Mouse (Mus musculus) spleen, postnatal 36 days (tissue): ENCODE measurements around the gene Sorl1.

ENCODE experiments used
- DNase-seq, 2 experiments: peaks; one replicate each; pipeline ENCODE4 v3.0.0; 2022; ENCODE audit warnings: low spot score in 2 of 2, mixed read lengths in 1 of 2

Gene Sorl1

DNA sequence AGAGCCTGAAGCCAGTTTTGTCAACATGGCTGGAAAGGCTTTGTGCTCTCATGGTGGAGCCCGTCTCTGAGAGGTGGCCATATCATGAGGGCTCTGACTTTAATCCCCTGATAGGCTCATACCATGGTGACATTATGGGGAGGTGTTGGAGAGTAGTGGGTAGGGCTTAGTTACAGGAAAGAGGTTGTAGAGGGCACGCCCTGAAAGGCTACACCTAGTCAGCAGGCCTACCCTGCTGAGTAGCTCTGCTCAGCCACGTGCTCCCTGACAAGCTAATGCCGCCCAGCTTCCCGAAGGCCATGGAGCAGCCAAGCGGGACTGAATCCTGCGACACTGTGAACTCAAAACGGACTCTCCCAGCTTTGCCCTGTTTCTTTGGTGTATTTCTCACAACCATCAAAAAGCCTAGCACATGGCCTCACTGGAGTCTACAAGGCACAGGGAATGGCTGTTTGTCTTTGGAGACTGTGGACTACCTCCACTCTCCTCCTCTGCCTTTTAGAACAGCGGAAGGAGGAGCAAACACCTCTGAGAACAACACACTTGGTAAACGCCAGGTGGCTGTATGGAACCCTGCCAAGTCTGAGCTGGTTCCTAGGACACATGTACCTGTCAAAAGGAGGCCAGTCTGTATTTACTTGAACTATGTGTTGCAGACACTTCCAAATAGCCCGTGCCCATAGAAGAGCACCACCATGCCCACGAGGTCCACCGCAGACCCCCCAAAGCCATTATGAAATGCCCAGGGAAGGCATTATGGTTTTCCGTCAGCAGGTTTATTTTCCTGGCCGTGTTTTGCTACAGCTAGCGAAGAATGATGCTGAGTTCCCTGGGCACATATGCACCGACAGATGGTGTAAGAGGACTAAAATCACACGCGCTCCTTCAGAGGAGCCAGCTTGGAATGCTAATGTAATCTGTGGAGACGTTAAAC lies 69.5 kb downstream of the Sorl1 start:
- DNase-seq: no peak

GRCm38 (mm10) chr9:42053591-42054190 lies 70.4 kb downstream of the Sorl1 start:
- no peak for DNase-seq

GRCm38 (mm10) chr9:42052713-42053356 lies 71.3 kb downstream of the Sorl1 start:
- no peak for DNase-seq

DNA sequence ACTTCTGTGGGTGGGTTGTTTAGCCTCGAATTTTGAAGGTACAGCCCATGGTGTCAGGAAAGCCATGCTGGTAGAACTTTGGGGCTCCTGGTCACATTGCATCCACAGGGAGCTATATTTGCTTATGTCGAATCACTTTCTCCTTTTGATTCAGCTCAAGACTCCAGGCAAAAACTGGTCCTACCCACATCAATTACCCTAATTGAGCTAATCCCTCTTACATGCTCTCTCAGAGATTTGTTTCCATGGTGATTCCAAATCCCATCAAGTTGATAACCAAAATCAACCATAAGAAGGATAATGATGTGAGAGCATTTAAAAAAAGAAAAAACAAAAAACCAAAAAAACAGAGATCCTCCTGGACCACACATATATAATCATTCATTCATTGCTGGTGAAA lies 75.6 kb downstream of the Sorl1 start:
- DNase-seq: no peak

GRCm38 (mm10) chr9:42047786-42048185 lies 76.3 kb downstream of the Sorl1 start:
- DNase-seq: no peak

GRCm38 (mm10) chr9:42046248-42046647 lies 77.8 kb downstream of the Sorl1 start:
- no peak for DNase-seq

DNA sequence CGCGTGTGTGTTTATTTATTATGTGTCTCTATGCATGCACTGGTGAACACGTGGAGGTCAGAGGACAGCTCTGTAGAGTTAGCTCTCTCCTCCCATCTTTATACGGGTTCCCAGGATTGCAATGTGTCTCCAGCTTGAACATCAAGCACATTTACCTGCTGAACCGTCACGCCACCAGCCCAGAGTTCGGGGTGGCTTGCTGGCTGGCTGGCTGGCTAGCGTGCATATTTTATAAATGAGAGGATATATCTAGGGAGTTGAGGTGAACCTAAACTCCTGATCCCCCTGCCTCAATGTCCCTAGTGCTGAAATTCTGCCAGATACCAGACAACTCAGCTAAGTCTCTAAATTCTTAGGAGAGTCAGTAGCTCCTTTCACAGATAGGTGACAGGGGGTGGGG lies 79.4 kb downstream of the Sorl1 start:
- no peak for DNase-seq

DNA sequence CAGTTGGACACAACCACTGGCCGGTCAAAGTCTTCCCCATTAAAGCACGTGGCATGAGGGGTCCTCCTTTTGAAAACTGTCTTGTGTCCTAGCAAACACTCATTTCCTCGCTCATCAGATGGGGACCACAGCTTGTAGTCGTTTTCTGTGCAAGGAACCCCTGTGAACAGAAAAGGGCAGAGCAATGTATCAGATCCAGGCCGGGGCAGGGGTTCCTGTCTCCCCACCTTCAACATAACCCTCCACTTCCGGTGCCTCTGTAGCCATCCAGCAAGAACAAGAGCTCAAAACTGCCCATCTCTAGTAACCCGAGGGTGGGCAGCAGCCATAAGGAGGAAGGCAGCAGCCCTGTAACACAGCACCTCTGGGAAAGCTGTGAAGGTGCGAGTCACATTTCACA lies 80.2 kb downstream of the Sorl1 start:
- DNase-seq: no peak

DNA sequence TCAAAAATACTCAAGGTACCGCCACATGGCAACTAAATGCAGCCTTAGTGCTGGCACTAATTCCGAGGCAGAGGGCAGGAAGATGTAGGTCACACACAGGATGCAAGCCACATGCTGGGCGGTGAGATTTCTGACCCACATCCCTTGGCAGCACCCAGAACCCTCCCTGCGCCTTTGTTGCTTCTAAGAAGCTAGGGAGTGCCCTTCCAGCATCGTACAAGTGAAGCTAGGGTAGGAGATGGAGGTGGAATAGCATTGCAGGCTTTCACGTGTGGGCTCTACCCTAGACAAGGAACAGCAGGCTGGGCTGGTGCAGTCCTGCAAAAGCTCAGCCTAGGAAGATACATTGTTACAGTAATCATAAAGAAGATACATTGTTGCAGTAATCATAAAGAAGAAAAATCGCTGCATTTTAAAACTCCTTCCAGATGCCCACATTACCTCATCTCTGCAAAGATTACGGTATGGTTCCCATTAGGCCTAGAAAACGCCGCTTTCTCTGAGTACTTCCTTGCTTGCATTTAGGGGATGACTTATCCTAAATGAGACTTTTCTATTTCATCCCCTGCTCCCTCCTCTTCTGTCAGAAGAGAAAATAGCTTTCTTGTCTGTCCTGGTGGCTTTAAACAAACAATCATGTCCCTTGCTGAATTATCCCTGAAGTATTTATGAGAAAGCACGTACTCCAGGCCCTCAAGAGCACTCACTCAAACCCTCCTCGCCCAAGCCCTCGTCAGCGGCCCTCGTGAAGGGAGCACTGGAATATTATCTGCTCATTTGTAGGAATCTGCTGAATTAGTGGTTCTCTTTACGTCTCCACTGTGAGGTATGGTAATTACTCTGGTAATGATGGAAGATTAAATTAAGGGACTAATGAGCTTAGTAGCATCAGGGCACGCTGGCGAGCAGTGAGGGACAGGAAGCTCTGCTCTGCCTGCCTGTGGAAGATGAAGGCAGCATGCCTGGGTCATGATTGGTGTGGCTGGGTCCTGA lies 84.8 kb downstream of the Sorl1 start:
- DNase-seq: no peak

- DNase-seq: no peak
Observed at GRCm38 (mm10) chr9:42036885-42037284, 87.2 kb downstream of the Sorl1 start.

DNA sequence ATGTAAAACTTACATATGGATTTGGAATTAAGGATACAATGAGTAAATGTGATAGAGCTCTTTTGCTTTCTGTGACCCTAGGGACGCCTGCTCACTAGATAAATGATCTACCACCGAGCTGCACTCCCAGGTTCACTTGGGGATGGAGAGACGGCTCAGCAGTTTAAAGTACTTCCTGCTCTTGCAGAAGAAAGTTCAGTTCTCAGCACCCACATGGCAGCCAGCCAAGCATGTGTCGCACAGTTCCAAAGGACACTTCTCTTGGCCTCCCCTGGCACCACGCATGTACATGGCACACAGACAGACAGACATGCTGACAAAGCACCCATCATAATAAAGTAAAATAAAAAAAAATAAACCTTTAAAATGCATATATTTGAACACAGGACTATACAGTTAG lies 88.1 kb downstream of the Sorl1 start:
- DNase-seq: peak; percentile 48 to 52

- no peak for DNase-seq
Observed at GRCm38 (mm10) chr9:42035213-42035765, 88.8 kb downstream of the Sorl1 start.

DNA sequence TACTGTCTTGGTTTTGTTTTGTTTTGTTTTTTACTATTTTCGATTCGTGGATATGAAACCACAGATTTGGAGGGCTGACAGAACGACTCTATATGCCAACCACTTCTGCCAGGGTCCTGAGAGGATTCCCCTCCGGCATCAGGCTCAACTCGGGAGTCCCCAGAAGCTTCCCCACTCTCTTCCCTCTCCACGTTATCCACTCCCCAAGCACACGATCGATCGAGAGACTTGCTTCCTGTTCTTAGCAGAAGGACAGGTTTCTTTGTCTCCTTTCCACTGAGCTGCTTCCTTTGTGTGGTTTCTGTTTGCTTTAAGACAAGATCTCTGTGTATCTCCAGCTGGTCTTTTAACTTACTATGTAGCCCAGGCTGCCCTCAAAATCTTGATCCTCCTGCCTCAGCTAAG lies 90.0 kb downstream of the Sorl1 start:
- peak; percentile 45 to 53 for DNase-seq

- peak; percentile 48 to 54 for DNase-seq
Observed at GRCm38 (mm10) chr9:42033291-42034115, 90.6 kb downstream of the Sorl1 start.

GRCm38 (mm10) chr9:42032419-42032818 lies 91.7 kb downstream of the Sorl1 start:
- peak in 1 of 2 experiments; percentile 49 for DNase-seq

DNA sequence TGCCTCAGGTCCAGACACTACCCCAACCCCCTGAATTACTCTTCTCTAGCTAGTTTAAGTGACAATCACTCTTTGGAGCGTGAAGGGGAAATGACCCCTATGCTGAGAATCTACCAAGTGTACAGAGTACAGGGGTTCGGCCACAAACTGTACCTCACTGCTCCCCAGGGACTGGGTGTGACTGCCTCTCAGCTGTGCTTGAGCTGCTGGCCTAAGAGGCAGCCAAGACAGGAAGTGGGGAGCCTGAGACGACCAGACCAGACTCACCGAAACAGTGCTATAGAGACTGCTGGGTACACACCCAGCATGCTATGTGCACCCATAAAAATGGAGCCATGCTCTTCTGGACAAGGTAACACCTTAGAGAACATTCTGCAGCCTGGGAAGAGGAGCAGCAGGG lies 95.3 kb downstream of the Sorl1 start:
- peak; percentile 96 to 97 for DNase-seq

GRCm38 (mm10) chr9:42024257-42024656 lies 99.8 kb downstream of the Sorl1 start:
- peak; percentile 52 to 57 for DNase-seq

GRCm38 (mm10) chr9:42023383-42023782 lies 100.7 kb downstream of the Sorl1 start:
- DNase-seq: no peak

DNA sequence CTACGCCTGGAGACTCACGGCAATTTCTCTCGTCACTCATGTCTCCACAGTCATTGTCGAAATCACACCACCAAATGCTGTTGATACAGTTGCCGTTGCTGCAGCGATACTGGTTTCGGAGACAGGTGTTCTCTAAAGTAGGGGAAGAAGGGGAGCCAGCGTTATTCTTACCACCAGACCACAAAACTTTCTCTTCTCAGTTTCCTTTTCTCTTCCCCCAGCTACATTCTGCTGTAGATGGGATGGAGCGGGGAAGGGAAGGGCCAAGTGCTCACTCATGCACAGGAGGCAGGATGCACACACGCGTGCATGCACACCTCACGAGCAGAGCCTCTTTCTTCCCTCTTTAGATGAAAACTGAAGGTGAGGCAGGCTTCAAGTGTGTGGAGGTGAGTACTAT lies 101.8 kb downstream of the Sorl1 start:
- peak; percentile 84 to 87 for DNase-seq
